Mouse (Mus musculus) ES-Bruce4 (cell line): ENCODE data around the gene U2af1.

Experiments
- CTCF ChIP-seq: IDR thresholded peaks from one replicate; pipeline ENCODE4 v1.8.1; 2011; ENCODE audit warnings: low read depth, low read length
- POLR2A ChIP-seq: IDR thresholded peaks from one replicate; pipeline ENCODE4 v1.8.1; 2011; ENCODE audit warnings: low read length; ENCODE audit not compliant: insufficient read depth

DNA sequence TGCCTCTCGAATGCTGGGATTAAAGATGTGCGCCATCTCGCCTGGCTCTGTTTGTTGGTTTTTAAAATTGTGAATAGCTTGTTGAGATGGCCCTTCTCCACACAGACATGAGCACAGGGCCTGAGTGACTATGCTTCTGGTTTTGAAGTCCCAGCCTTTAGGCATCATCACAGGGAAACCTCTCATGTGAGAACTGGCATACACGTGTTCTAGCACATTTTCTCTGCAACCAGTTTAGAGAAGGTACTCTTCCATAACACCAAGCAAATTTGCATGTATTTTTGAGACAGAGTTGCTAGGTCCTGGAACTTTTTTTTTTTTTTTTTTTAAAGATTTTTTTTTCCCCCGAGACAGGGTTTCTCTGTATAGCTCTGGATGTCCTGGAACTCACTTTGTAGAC is 2.0 kb downstream of the U2af1 start:
- TF ChIP-seq CTCF (no peak), POLR2A (no peak)
